Mouse (Mus musculus) retina, adult 2 months (tissue): ENCODE measurements around the gene Sucla2.
A peak's percentile ranks its signal among the peaks of the same experiment; 100 is the strongest.
"Not testable (repeated sequence)": the region's sequence is repeated elsewhere in the genome, so short reads cannot be mapped to it uniquely, and the experiment has no call there.

ENCODE experiments used
- DNase-seq: peaks from one replicate; pipeline ENCODE4 v3.0.0-alpha.2; 2012; ENCODE audit warnings: low read depth, low spot score

The Sucla2 gene

GRCm38 (mm10) chr14:73608668-73609481 lies 83.8 kb downstream of the Sucla2 start:
- DNase-seq: no peak

GRCm38 (mm10) chr14:73614961-73615360 lies 89.8 kb downstream of the Sucla2 start:
- DNase-seq: not testable (repeated sequence)

GRCm38 (mm10) chr14:73620880-73621279 lies 95.8 kb downstream of the Sucla2 start:
- DNase-seq: no peak

- no peak for DNase-seq
Measured at GRCm38 (mm10) chr14:73622988-73623387, 97.9 kb downstream of the Sucla2 start.

GRCm38 (mm10) chr14:73625469-73625868 lies 100.3 kb downstream of the Sucla2 start:
- no peak for DNase-seq

GRCm38 (mm10) chr14:73631511-73631910 lies 106.4 kb downstream of the Sucla2 start:
- no peak for DNase-seq

- DNase-seq: peak; percentile 11
Measured at GRCm38 (mm10) chr14:73632648-73633263, 107.6 kb downstream of the Sucla2 start.

GRCm38 (mm10) chr14:73634356-73634755 lies 109.2 kb downstream of the Sucla2 start:
- DNase-seq: no peak

- DNase-seq: no peak
Measured at GRCm38 (mm10) chr14:73637460-73637859, 112.3 kb downstream of the Sucla2 start.
